Mouse (Mus musculus): ENCODE results near the gene Rapgef2. TPM values are rescaled to one million over a fixed set of nuclear protein-coding genes. Genes with fewer than 3 reads are reported as not detected.
A peak's percentile ranks its signal among the peaks of the same experiment; 100 is the strongest.

Rapgef2 gene
- polyA plus RNA-seq, 2 experiments = 7.6 to 12.5 TPM

GRCm38 (mm10) chr3:79203821-79204220 is 82.5 kb downstream of the Rapgef2 start:
- ATAC-seq (ENCODE audit: low FRiP score, low read depth) (no peak), DNase-seq (ENCODE audit: low spot score) (no peak)
- H3K9ac ChIP-seq (ENCODE audit: low read depth, low read length, severe bottlenecking) = no peak overlapping the region
- H3K36me3 ChIP-seq (ENCODE audit: control insufficient read depth, insufficient read depth, low read length) = 0 out of 2 replicates have a peak, but pooled peaks cover 2% of the 10 kb centered on the region
- WGBS = 73% methylated on average over 5 of the region's 5 CpGs
- H3K4me1 ChIP-seq (ENCODE audit: control insufficient read depth, insufficient read depth, low read length) = peaks cover 24% of the 10 kb centered on the region
- H3K4me3 ChIP-seq (replicated peaks; ENCODE audit: low read length) = no peak overlapping the region
- no peak for TF ChIP-seq POLR2A (IDR thresholded peaks at IDR 0.05; ENCODE audit: borderline replicate concordance, extremely low read depth, insufficient read depth, insufficient read length)
- H3K9me3 ChIP-seq (ENCODE audit: control insufficient read depth, low read length) = no peaks in the 10 kb centered on the region
- no peak overlapping the region for H3K4me2 ChIP-seq (replicated peaks; ENCODE audit: low read depth, low read length, severe bottlenecking)
- H3K27me3 ChIP-seq (ENCODE audit: control insufficient read depth, insufficient read depth, low read length) = no peaks in the 10 kb centered on the region
- H3K27ac ChIP-seq (replicated peaks; ENCODE audit: low read depth, low read length) = no peak overlapping the region

DNA sequence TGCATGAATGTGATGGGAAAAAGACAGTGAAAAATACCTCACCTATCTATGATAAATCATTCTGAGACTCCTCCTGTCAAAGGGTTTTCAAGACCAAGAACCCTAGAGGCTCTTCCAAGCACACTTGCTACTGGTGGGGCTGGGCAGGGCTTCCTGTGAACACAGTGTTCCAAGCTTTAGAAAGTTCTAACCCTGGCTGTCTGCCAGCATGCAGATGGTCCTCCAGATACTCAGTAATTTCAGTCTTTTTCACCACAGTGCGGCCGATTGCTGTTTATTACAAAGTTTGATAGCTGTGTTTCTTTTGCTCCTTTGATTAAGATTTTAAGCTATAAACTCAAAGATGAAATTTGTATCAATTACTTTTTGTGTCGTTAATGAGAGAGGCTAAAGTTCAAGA is 83.1 kb downstream of the Rapgef2 start:
- ATAC-seq (ENCODE audit: low FRiP score, low read depth) (no peak), DNase-seq (ENCODE audit: low spot score) (peak; percentile 81)
- no peak overlapping the region for H3K4me2 ChIP-seq (replicated peaks; ENCODE audit: low read depth, low read length, severe bottlenecking)
- 39% methylated on average over 3 of the region's 3 CpGs for WGBS
- H3K9me3 ChIP-seq (ENCODE audit: control insufficient read depth, low read length) = no peaks in the 10 kb centered on the region
- H3K4me3 ChIP-seq (replicated peaks; ENCODE audit: low read length) = no peak overlapping the region
- no peak overlapping the region for H3K27ac ChIP-seq (replicated peaks; ENCODE audit: low read depth, low read length)
- H3K36me3 ChIP-seq (ENCODE audit: control insufficient read depth, insufficient read depth, low read length) = no peaks in the 10 kb centered on the region
- peaks cover 24% of the 10 kb centered on the region for H3K4me1 ChIP-seq (ENCODE audit: control insufficient read depth, insufficient read depth, low read length)
- H3K27me3 ChIP-seq (ENCODE audit: control insufficient read depth, insufficient read depth, low read length) = no peaks in the 10 kb centered on the region
- H3K9ac ChIP-seq (ENCODE audit: low read depth, low read length, severe bottlenecking) = no peak overlapping the region
- TF ChIP-seq POLR2A (IDR thresholded peaks at IDR 0.05; ENCODE audit: borderline replicate concordance, extremely low read depth, insufficient read depth, insufficient read length) = no peak

GRCm38 (mm10) chr3:79202275-79203153 is 83.8 kb downstream of the Rapgef2 start:
- WGBS = 34% methylated on average over 11 of the region's 11 CpGs

GRCm38 (mm10) chr3:79196708-79197437 is 89.4 kb downstream of the Rapgef2 start:
- TF ChIP-seq POLR2A (IDR thresholded peaks at IDR 0.05; ENCODE audit: borderline replicate concordance, extremely low read depth, insufficient read depth, insufficient read length) = no peak
- H3K4me1 ChIP-seq (ENCODE audit: control insufficient read depth, insufficient read depth, low read length) = no peaks in the 10 kb centered on the region
- H3K4me3 ChIP-seq (replicated peaks; ENCODE audit: low read length) = no peak overlapping the region
- H3K9ac ChIP-seq (ENCODE audit: low read depth, low read length, severe bottlenecking) = no peak overlapping the region
- H3K27me3 ChIP-seq (ENCODE audit: control insufficient read depth, insufficient read depth, low read length) = no peaks in the 10 kb centered on the region
- H3K9me3 ChIP-seq (ENCODE audit: control insufficient read depth, low read length) = no peaks in the 10 kb centered on the region
- WGBS = 64% methylated on average over 6 of the region's 6 CpGs
- ATAC-seq (ENCODE audit: low FRiP score, low read depth) (0 out of 2 replicates have a peak, but pooled peaks have one; percentile 49), DNase-seq (ENCODE audit: low spot score) (peak; percentile 77)
- no peak overlapping the region for H3K27ac ChIP-seq (replicated peaks; ENCODE audit: low read depth, low read length)
- no peaks in the 10 kb centered on the region for H3K36me3 ChIP-seq (ENCODE audit: control insufficient read depth, insufficient read depth, low read length)
- no peak overlapping the region for H3K4me2 ChIP-seq (replicated peaks; ENCODE audit: low read depth, low read length, severe bottlenecking)

More at GRCm38 (mm10) chr3:79202275-79203153, 83.8 kb downstream of the Rapgef2 start:
- peak; percentile 70 for DNase-seq (ENCODE audit: low spot score)
- no peaks in the 10 kb centered on the region for H3K9me3 ChIP-seq (ENCODE audit: control insufficient read depth, low read length)
- no peaks in the 10 kb centered on the region for H3K27me3 ChIP-seq (ENCODE audit: control insufficient read depth, insufficient read depth, low read length)
- TF ChIP-seq POLR2A (IDR thresholded peaks at IDR 0.05; ENCODE audit: borderline replicate concordance, extremely low read depth, insufficient read depth, insufficient read length) = no peak
- no peak overlapping the region for H3K27ac ChIP-seq (replicated peaks; ENCODE audit: low read depth, low read length)
- no peak overlapping the region for H3K9ac ChIP-seq (ENCODE audit: low read depth, low read length, severe bottlenecking)
- no peak overlapping the region for H3K4me2 ChIP-seq (replicated peaks; ENCODE audit: low read depth, low read length, severe bottlenecking)
- no peak overlapping the region for H3K4me3 ChIP-seq (replicated peaks; ENCODE audit: low read length)
- H3K36me3 ChIP-seq (ENCODE audit: control insufficient read depth, insufficient read depth, low read length) = no peaks in the 10 kb centered on the region
- H3K4me1 ChIP-seq (ENCODE audit: control insufficient read depth, insufficient read depth, low read length) = peaks cover 24% of the 10 kb centered on the region
- ATAC-seq (ENCODE audit: low FRiP score, low read depth) = peak; percentile 69

DNA sequence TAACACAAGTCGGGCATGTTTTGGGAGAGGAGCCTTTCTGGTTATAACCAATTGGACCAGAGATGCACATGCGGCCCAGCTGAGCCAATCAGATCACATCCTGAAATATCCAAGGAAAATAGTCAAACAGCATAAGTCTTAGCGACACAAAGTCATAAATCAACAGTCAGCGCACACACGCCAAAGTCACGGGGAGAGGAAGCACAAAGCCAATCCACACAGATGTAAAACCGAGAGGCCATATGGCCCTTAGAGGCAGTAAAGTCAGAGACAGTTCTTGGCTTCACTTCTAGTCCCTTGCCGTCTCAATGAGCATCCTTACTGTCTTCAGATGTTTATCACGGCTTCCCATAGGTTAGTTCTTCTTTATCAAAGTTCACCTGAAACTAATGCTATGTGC is 91.0 kb downstream of the Rapgef2 start:
- Histone ChIP-seq H3K27ac (replicated peaks; ENCODE audit: low read depth, low read length) (no peak overlapping the region), H3K27me3 (ENCODE audit: control insufficient read depth, insufficient read depth, low read length) (no peaks in the 10 kb centered on the region), H3K9me3 (ENCODE audit: control insufficient read depth, low read length) (no peaks in the 10 kb centered on the region), H3K9ac (ENCODE audit: low read depth, low read length, severe bottlenecking) (no peak overlapping the region), H3K36me3 (ENCODE audit: control insufficient read depth, insufficient read depth, low read length) (no peaks in the 10 kb centered on the region), H3K4me1 (ENCODE audit: control insufficient read depth, insufficient read depth, low read length) (peaks cover 2% of the 10 kb centered on the region; the same call in 1 of the 2 replicates), H3K4me3 (replicated peaks; ENCODE audit: low read length) (no peak overlapping the region), H3K4me2 (replicated peaks; ENCODE audit: low read depth, low read length, severe bottlenecking) (no peak overlapping the region)
- 78% methylated on average over 9 of the region's 9 CpGs for WGBS
- DNase-seq (ENCODE audit: low spot score) = no peak
- no peak for TF ChIP-seq POLR2A (IDR thresholded peaks at IDR 0.05; ENCODE audit: borderline replicate concordance, extremely low read depth, insufficient read depth, insufficient read length)
- no peak for ATAC-seq (ENCODE audit: low FRiP score, low read depth)

All from limb, embryonic 14.5 days (tissue).